Mouse (Mus musculus): ENCODE data around the gene Sf3b1.
A peak's percentile ranks its signal among the peaks of the same experiment; 100 is the strongest.

GRCm38 (mm10) chr1:54982636-54983035 lies 44.6 kb downstream of the Sf3b1 start:
- TF ChIP-seq CTCF (IDR thresholded peaks at IDR 0.05 in 2 of 3, conservative IDR thresholded peaks at IDR 0.05 in 1 of 3; ENCODE audit: control insufficient read depth in 1 of 3, insufficient read depth in 1 of 3, low read depth in 2 of 3, low read length in 3 of 3, poor library complexity in 1 of 3, severe bottlenecking in 1 of 3) (no peak), CHD1 (IDR thresholded peaks at IDR 0.05; ENCODE audit: low read depth, low read length) (no peak), GATA1 (IDR thresholded peaks at IDR 0.05; ENCODE audit: low read depth, low read length) (peak; percentile 89)

All from MEL (cell line).